Mouse (Mus musculus): ENCODE data around the gene Ltbp3. TPM values are rescaled to one million over a fixed set of nuclear protein-coding genes. Genes with fewer than 3 reads are reported as not detected.
A peak's percentile ranks its signal among the peaks of the same experiment; 100 is the strongest.

Ltbp3 gene
- polyA plus RNA-seq, 1 experiment from 2014 or later = 9.8 TPM

DNA sequence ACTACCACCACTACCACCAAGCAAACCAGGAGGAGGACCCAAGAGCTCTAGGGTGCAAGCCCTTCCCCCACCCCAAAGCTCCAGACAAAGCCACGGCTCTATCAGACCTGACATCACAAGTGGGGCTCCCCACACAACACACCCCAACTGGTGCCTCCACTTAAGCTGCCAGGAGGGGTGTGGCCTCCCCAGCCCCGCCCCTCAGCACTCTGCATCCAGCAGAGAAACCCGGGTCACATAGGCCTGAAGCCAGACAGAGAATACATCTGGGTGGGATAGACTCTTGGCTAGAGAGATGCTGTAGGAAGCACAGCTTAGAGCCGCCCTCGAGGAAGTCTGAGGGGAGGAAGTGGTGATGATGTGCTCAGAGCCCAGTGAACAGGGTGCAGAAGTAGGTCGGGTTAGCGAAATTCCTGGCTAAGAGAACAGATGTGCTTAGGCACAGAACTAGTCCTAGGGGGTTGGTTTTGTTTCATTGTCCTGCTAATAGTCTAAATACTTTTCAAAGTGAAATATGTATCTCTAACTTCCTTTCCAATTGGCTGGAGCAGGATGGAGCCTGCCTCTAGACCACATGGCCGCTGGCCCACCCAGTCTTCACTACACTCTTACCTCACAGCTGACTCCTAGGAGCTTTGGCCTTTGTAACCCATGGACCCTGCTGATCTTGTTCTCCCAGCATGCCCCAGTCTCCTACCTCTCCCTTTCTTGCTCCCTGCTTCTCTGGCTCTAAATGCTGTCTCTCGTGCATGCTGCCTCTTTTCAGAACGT lies 35.7 kb upstream of the Ltbp3 start:
- H3K36me3 ChIP-seq (ENCODE audit: control insufficient read depth, insufficient read depth, low read length) = peaks cover 44% of the 10 kb centered on the region
- no peaks in the 10 kb centered on the region for H3K9me3 ChIP-seq (replicated peaks; ENCODE audit: control insufficient read depth, low read length)
- H3K27me3 ChIP-seq (ENCODE audit: control insufficient read depth, insufficient read depth, low read length) = no peaks in the 10 kb centered on the region
- 41% methylated on average over 10 of the region's 10 CpGs for WGBS (ENCODE audit: insufficient replicate concordance)
- H3K4me1 ChIP-seq (ENCODE audit: control insufficient read depth, insufficient read depth, low read length) = peaks cover 12% of the 10 kb centered on the region
- no peak overlapping the region for H3K4me2 ChIP-seq
- peak; percentile 18; the same call in 1 of the 2 replicates for ATAC-seq (replicated peaks; ENCODE audit: insufficient number of reproducible peaks, low FRiP score, low TSS enrichment)
- H3K9ac ChIP-seq (ENCODE audit: low read depth, low read length) = no peak overlapping the region
- H3K27ac ChIP-seq (ENCODE audit: low read depth, low read length) = no peak overlapping the region
- H3K4me3 ChIP-seq (ENCODE audit: low read depth, low read length) = no peak overlapping the region

GRCm38 (mm10) chr19:5710068-5710467 lies 30.6 kb upstream of the Ltbp3 start:
- Histone ChIP-seq H3K4me1 (ENCODE audit: control insufficient read depth, insufficient read depth, low read length) (peaks cover 9% of the 10 kb centered on the region), H3K4me3 (ENCODE audit: low read depth, low read length) (no peak overlapping the region), H3K9me3 (replicated peaks; ENCODE audit: control insufficient read depth, low read length) (no peaks in the 10 kb centered on the region), H3K36me3 (ENCODE audit: control insufficient read depth, insufficient read depth, low read length) (peaks cover 34% of the 10 kb centered on the region), H3K9ac (ENCODE audit: low read depth, low read length) (no peak overlapping the region), H3K4me2 (no peak overlapping the region), H3K27ac (ENCODE audit: low read depth, low read length) (no peak overlapping the region), H3K27me3 (ENCODE audit: control insufficient read depth, insufficient read depth, low read length) (no peaks in the 10 kb centered on the region)
- WGBS (ENCODE audit: insufficient replicate concordance) = 92% methylated on average over 6 of the region's 6 CpGs
- no peak for ATAC-seq (replicated peaks; ENCODE audit: insufficient number of reproducible peaks, low FRiP score, low TSS enrichment)

DNA sequence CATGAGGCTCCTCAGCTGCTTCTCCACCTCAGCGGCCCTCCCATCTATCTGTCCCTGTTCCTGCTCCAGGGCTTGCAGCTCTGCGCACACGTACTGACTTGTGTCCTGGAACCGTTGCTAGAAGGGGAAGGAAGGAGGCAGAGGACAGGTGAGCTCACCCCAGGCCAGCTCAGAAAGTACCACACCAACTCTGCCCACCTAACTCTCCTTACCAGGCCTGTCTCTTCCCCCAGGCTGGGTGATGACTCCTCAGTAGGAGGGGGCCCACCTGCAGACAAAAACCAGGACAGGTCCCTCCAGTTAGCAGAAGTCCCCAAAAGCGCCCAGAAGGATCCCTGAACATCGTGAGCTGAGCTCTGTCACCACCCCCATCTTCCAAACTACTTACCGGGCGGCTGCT lies 30.1 kb upstream of the Ltbp3 start:
- Histone ChIP-seq H3K4me2 (no peak overlapping the region), H3K4me3 (ENCODE audit: low read depth, low read length) (no peak overlapping the region), H3K27ac (ENCODE audit: low read depth, low read length) (no peak overlapping the region), H3K4me1 (ENCODE audit: control insufficient read depth, insufficient read depth, low read length) (peaks cover 6% of the 10 kb centered on the region), H3K36me3 (ENCODE audit: control insufficient read depth, insufficient read depth, low read length) (peaks cover 34% of the 10 kb centered on the region), H3K27me3 (ENCODE audit: control insufficient read depth, insufficient read depth, low read length) (no peaks in the 10 kb centered on the region), H3K9ac (ENCODE audit: low read depth, low read length) (no peak overlapping the region), H3K9me3 (replicated peaks; ENCODE audit: control insufficient read depth, low read length) (no peaks in the 10 kb centered on the region)
- WGBS (ENCODE audit: insufficient replicate concordance) = 76% methylated on average over 8 of the region's 8 CpGs
- no peak for ATAC-seq (replicated peaks; ENCODE audit: insufficient number of reproducible peaks, low FRiP score, low TSS enrichment)

DNA sequence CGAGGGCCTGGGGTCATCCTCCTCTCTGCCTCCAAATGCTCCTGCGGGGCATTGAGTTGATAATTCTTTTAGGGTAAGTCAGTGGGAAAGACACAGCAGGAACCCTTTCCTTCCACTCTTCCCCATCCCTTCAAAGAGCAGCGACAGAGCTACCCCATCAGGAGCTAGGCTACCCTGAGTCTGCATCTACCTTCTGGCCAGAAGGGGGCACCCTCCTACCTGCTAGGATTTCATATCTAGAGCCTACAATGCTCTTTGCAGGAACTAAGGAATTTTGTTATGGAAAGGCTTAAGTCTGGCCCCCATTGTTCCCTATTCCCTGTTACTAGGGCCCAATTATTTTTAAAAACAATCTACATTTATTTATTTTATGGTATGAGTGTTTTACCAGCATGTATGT lies 29.5 kb upstream of the Ltbp3 start:
- WGBS (ENCODE audit: insufficient replicate concordance) = 27% methylated on average over 3 of the region's 3 CpGs
- Histone ChIP-seq H3K9ac (ENCODE audit: low read depth, low read length) (no peak overlapping the region), H3K4me1 (ENCODE audit: control insufficient read depth, insufficient read depth, low read length) (peaks cover 11% of the 10 kb centered on the region), H3K27ac (ENCODE audit: low read depth, low read length) (no peak overlapping the region), H3K4me2 (no peak overlapping the region), H3K9me3 (replicated peaks; ENCODE audit: control insufficient read depth, low read length) (no peaks in the 10 kb centered on the region), H3K4me3 (ENCODE audit: low read depth, low read length) (no peak overlapping the region), H3K36me3 (ENCODE audit: control insufficient read depth, insufficient read depth, low read length) (peaks cover 34% of the 10 kb centered on the region), H3K27me3 (ENCODE audit: control insufficient read depth, insufficient read depth, low read length) (no peaks in the 10 kb centered on the region)
- no peak for ATAC-seq (replicated peaks; ENCODE audit: insufficient number of reproducible peaks, low FRiP score, low TSS enrichment)

DNA sequence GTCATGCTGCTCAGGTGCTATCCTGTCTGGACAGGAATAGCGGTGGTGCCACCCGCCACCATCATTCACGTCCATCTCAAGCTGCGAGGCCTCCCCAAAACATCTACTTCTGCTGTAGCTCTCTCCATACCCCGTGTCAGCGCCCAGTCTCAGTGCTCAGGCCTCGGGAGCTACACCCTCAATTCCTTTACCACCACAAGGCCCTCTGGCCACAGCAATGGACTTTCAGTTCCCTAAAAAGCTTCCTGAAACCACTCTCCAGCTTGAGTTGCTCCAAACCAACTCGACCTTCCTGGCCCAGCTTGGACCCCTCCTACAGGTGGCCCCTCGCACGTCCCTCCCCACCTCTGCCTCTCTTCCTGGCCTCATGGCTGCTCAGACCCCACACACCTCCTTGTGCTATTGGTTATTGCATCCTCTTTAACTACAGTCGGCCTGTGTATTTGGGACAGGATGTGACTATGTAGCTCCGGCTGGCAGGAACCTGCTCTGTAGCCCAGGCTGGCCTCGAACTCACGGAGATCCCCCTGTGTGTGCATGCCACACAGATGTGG lies 28.7 kb upstream of the Ltbp3 start:
- Histone ChIP-seq H3K4me2 (no peak overlapping the region), H3K27me3 (ENCODE audit: control insufficient read depth, insufficient read depth, low read length) (no peaks in the 10 kb centered on the region), H3K4me1 (ENCODE audit: control insufficient read depth, insufficient read depth, low read length) (peaks cover 13% of the 10 kb centered on the region), H3K9me3 (replicated peaks; ENCODE audit: control insufficient read depth, low read length) (no peaks in the 10 kb centered on the region), H3K9ac (ENCODE audit: low read depth, low read length) (no peak overlapping the region), H3K27ac (ENCODE audit: low read depth, low read length) (no peak overlapping the region), H3K4me3 (ENCODE audit: low read depth, low read length) (no peak overlapping the region), H3K36me3 (ENCODE audit: control insufficient read depth, insufficient read depth, low read length) (peaks cover 34% of the 10 kb centered on the region)
- ATAC-seq (replicated peaks; ENCODE audit: insufficient number of reproducible peaks, low FRiP score, low TSS enrichment) = no peak
- WGBS (ENCODE audit: insufficient replicate concordance) = 89% methylated on average over 14 of the region's 14 CpGs

DNA sequence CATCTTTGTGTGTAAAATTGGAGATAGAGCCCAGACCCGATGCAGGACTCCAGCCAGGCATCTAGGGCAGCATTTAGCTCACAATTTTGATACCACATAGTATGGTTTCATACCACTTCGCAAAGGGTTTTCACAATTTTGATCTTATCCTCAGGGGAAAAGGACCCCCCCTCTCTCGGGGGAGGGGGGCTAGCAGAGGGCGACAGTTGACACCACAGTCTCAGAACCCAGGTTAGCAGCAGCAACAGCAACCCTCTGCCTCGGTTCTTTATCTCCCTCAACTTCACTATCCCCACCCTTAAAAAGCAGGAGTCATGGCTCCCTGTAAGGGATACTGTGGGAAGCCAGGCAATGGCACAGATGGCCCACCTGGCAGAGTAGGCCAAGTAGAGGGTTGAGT lies 27.4 kb upstream of the Ltbp3 start:
- WGBS (ENCODE audit: insufficient replicate concordance) = 66% methylated on average over 5 of the region's 5 CpGs
- no peak for ATAC-seq (replicated peaks; ENCODE audit: insufficient number of reproducible peaks, low FRiP score, low TSS enrichment)
- H3K9ac ChIP-seq (ENCODE audit: low read depth, low read length) = no peak overlapping the region
- H3K4me1 ChIP-seq (ENCODE audit: control insufficient read depth, insufficient read depth, low read length) = peaks cover 15% of the 10 kb centered on the region
- H3K4me3 ChIP-seq (ENCODE audit: low read depth, low read length) = no peak overlapping the region
- no peak overlapping the region for H3K27ac ChIP-seq (ENCODE audit: low read depth, low read length)
- no peak overlapping the region; the same call in 1 of the 2 replicates for H3K4me2 ChIP-seq
- H3K27me3 ChIP-seq (ENCODE audit: control insufficient read depth, insufficient read depth, low read length) = no peaks in the 10 kb centered on the region
- H3K9me3 ChIP-seq (replicated peaks; ENCODE audit: control insufficient read depth, low read length) = no peaks in the 10 kb centered on the region
- H3K36me3 ChIP-seq (ENCODE audit: control insufficient read depth, insufficient read depth, low read length) = peaks cover 29% of the 10 kb centered on the region

DNA sequence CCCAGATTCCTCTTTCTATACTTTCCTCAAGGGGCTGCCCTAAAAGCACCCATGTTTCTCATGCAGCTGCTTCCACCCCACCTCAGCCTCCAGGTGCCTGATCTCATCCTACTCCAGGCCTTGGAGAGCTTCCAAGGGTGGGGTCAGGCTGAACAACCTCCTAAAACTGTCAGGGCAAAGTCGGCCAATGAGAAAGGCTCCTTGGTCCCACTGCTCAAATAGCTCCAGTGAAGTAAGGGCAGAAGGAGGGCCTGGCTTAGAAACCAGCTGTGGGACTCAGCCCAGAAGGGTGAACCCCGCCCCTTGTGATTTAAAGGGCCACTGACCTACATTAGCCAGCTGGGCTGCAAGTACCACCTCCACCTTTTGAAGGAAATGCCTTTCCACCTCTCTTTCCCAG lies 27.0 kb upstream of the Ltbp3 start:
- Histone ChIP-seq H3K27me3 (ENCODE audit: control insufficient read depth, insufficient read depth, low read length) (no peaks in the 10 kb centered on the region), H3K4me1 (ENCODE audit: control insufficient read depth, insufficient read depth, low read length) (peaks cover 15% of the 10 kb centered on the region), H3K9ac (ENCODE audit: low read depth, low read length) (no peak overlapping the region), H3K4me3 (ENCODE audit: low read depth, low read length) (no peak overlapping the region), H3K27ac (ENCODE audit: low read depth, low read length) (no peak overlapping the region), H3K4me2 (peak overlapping the region; percentile 37; the same call in 1 of the 2 replicates), H3K9me3 (replicated peaks; ENCODE audit: control insufficient read depth, low read length) (no peaks in the 10 kb centered on the region), H3K36me3 (ENCODE audit: control insufficient read depth, insufficient read depth, low read length) (peaks cover 29% of the 10 kb centered on the region)
- ATAC-seq (replicated peaks; ENCODE audit: insufficient number of reproducible peaks, low FRiP score, low TSS enrichment) = no peak
- WGBS (ENCODE audit: insufficient replicate concordance) = 21% methylated on average over 2 of the region's 2 CpGs

GRCm38 (mm10) chr19:5715793-5716688 lies 24.7 kb upstream of the Ltbp3 start:
- H3K4me2 ChIP-seq = peak overlapping the region; percentile 22; the same call in 1 of the 2 replicates
- H3K27ac ChIP-seq (ENCODE audit: low read depth, low read length) = no peak overlapping the region
- H3K27me3 ChIP-seq (ENCODE audit: control insufficient read depth, insufficient read depth, low read length) = no peaks in the 10 kb centered on the region
- H3K4me1 ChIP-seq (ENCODE audit: control insufficient read depth, insufficient read depth, low read length) = peaks cover 15% of the 10 kb centered on the region
- H3K9me3 ChIP-seq (replicated peaks; ENCODE audit: control insufficient read depth, low read length) = no peaks in the 10 kb centered on the region
- H3K9ac ChIP-seq (ENCODE audit: low read depth, low read length) = no peak overlapping the region; the same call in 1 of the 2 replicates
- 35% methylated on average over 43 of the region's 43 CpGs for WGBS (ENCODE audit: insufficient replicate concordance)
- peaks cover 33% of the 10 kb centered on the region for H3K36me3 ChIP-seq (ENCODE audit: control insufficient read depth, insufficient read depth, low read length)
- H3K4me3 ChIP-seq (ENCODE audit: low read depth, low read length) = no peak overlapping the region
- ATAC-seq (replicated peaks; ENCODE audit: insufficient number of reproducible peaks, low FRiP score, low TSS enrichment) = peak; percentile 33; the same call in 1 of the 2 replicates
